Mouse (Mus musculus) hindbrain, embryonic 16.5 days (tissue): ENCODE data around the gene Itsn2. TPM values are rescaled to one million over a fixed set of nuclear protein-coding genes. Genes with fewer than 3 reads are reported as not detected.
"Not testable (repeated sequence)": the region's sequence is repeated elsewhere in the genome, so short reads cannot be mapped to it uniquely, and the experiment has no call there.

ENCODE experiments used
- ATAC-seq: fragments of 200-750 bp; cut with Nextera tagmentation; 2 replicates; pipeline ENCODE4 v1.8.0; 2017; ENCODE audit warnings: moderate TSS enrichment, moderate library complexity
- H3K27ac ChIP-seq: fragments of 300-500 bp; sonication (generic); 2 replicates; pipeline ENCODE4 v1.5.1; 2014; ENCODE audit warnings: low read depth, mild to moderate bottlenecking, control low read depth, low read length, moderate library complexity
- H3K27me3 ChIP-seq: fragments of 300-500 bp; sonication (generic); replicated peaks from 2 replicates; pipeline ENCODE4 v1.6.1; 2014; ENCODE audit warnings: low read length; ENCODE audit not compliant: control insufficient read depth, insufficient read depth
- H3K36me3 ChIP-seq: fragments of 300-500 bp; sonication (generic); 2 replicates; pipeline ENCODE4 v1.6.1; 2014; ENCODE audit warnings: mild to moderate bottlenecking, low read length, moderate library complexity, mixed read lengths; ENCODE audit not compliant: control insufficient read depth, insufficient read depth
- H3K4me1 ChIP-seq: fragments of 300-500 bp; sonication (generic); 2 replicates; pipeline ENCODE4 v1.6.1; 2014; ENCODE audit warnings: low read depth, low read length; ENCODE audit not compliant: control insufficient read depth, insufficient read depth
- H3K4me2 ChIP-seq: fragments of 300-500 bp; sonication (generic); 2 replicates; pipeline ENCODE4 v1.6.1; 2014; ENCODE audit warnings: mild to moderate bottlenecking, low read length, control low read depth, moderate library complexity
- H3K4me3 ChIP-seq: fragments of 300-500 bp; sonication (generic); 2 replicates; pipeline ENCODE4 v1.5.1; 2014; ENCODE audit warnings: mild to moderate bottlenecking, low read length, control low read depth, moderate library complexity
- H3K9ac ChIP-seq: fragments of 300-500 bp; sonication (generic); 2 replicates; pipeline ENCODE4 v1.6.1; 2014; ENCODE audit warnings: low read depth, mild to moderate bottlenecking, control low read depth, low read length, moderate library complexity
- H3K9me3 ChIP-seq: fragments of 300-500 bp; sonication (generic); 2 replicates; pipeline ENCODE4 v1.6.1; 2014; ENCODE audit warnings: mild to moderate bottlenecking, low read length, moderate library complexity; ENCODE audit not compliant: control insufficient read depth
- WGBS: fragments of 180-500 bp; shearing (Covaris S2); extraction: QIAGEN DNeasy Blood & Tissue Kit; methylation state at CpG from one replicate; pipeline ENCODE4 v1.1.7; 2014; 5-methylcytosine and 5-hydroxymethylcytosine counted together
- polyA plus RNA-seq: library from polyadenylated mRNA; unstranded; fragments of >200 nt; fragmentation: Nextera tagmentation; extraction: Ambion mirVana; gene quantifications from 2 replicates; pipeline ENCODE4 v1.2.1, GENCODE M21; 2015

Gene Itsn2
- polyA plus RNA-seq: 22.0 and 24.4 TPM in 2 replicates

- Histone ChIP-seq H3K27ac (peak within 1 kb of the TSS; percentile 77), H3K4me1 (peaks cover 5% of the 10 kb centered on the region), H3K36me3 (no peaks in the 10 kb centered on the region), H3K9ac (peak within 1 kb of the TSS; percentile 89), H3K27me3 (no peaks in the 10 kb centered on the region), H3K9me3 (no peaks in the 10 kb centered on the region), H3K4me3 (peak within 1 kb of the TSS; percentile 97), H3K4me2 (peak within 1 kb of the TSS; percentile 87)
- WGBS: under 1% methylated on average over 41 of the region's 49 CpGs
- peak; percentile 88 for ATAC-seq
Observed at GRCm38 (mm10) chr12:4592541-4593165, at the start of gene Itsn2, which contains the start of gene Gm3625. TSS of gene Itsn2 (plus strand) at chr12:4592638. TSS of gene Gm3625 (minus strand) at chr12:4592927.

- WGBS: 92% methylated on average over 5 of the region's 5 CpGs
- ATAC-seq: no peak
- H3K36me3 ChIP-seq: no peaks in the 10 kb centered on the region
Observed at GRCm38 (mm10) chr12:4544400-4544919, 48.0 kb upstream of the Itsn2 start.

GRCm38 (mm10) chr12:4545425-4545824 is 47.0 kb upstream of the Itsn2 start:
- no peak overlapping the region for H3K9ac ChIP-seq
- no peaks in the 10 kb centered on the region for H3K27me3 ChIP-seq
- no peak for ATAC-seq
- peaks cover 2% of the 10 kb centered on the region for H3K4me1 ChIP-seq
- H3K4me3 ChIP-seq: no peak overlapping the region
- H3K27ac ChIP-seq: no peak overlapping the region
- H3K9me3 ChIP-seq: no peaks in the 10 kb centered on the region
- H3K36me3 ChIP-seq: no peaks in the 10 kb centered on the region
- no peak overlapping the region for H3K4me2 ChIP-seq

More at GRCm38 (mm10) chr12:4544400-4544919, 48.0 kb upstream of the Itsn2 start:
- H3K4me1 ChIP-seq: peaks cover 2% of the 10 kb centered on the region
- no peak overlapping the region for H3K9ac ChIP-seq
- H3K27me3 ChIP-seq: no peaks in the 10 kb centered on the region
- H3K9me3 ChIP-seq: no peaks in the 10 kb centered on the region
- H3K4me2 ChIP-seq: no peak overlapping the region
- no peak overlapping the region for H3K27ac ChIP-seq
- H3K4me3 ChIP-seq: no peak overlapping the region

- Histone ChIP-seq H3K4me3 (no peak overlapping the region), H3K36me3 (no peaks in the 10 kb centered on the region), H3K27me3 (no peaks in the 10 kb centered on the region), H3K4me1 (peaks cover 2% of the 10 kb centered on the region), H3K9me3 (no peaks in the 10 kb centered on the region), H3K4me2 (no peak overlapping the region), H3K27ac (no peak overlapping the region), H3K9ac (no peak overlapping the region)
- ATAC-seq: no peak
- WGBS: 56% methylated on average over 5 of the region's 5 CpGs
Observed at GRCm38 (mm10) chr12:4546491-4546890, 45.9 kb upstream of the Itsn2 start.

GRCm38 (mm10) chr12:4547557-4547956 is 44.9 kb upstream of the Itsn2 start:
- Histone ChIP-seq H3K9ac (no peak overlapping the region), H3K4me3 (no peak overlapping the region), H3K27ac (no peak overlapping the region), H3K27me3 (no peaks in the 10 kb centered on the region), H3K4me2 (no peak overlapping the region), H3K4me1 (peaks cover 2% of the 10 kb centered on the region), H3K36me3 (no peaks in the 10 kb centered on the region), H3K9me3 (no peaks in the 10 kb centered on the region)
- WGBS: 47% methylated on average over 14 of the region's 14 CpGs
- ATAC-seq: no peak

GRCm38 (mm10) chr12:4548053-4549013 is 44.1 kb upstream of the Itsn2 start:
- 0 out of 2 replicates have a peak overlapping the region, but pooled peaks have one; percentile 2 for H3K9ac ChIP-seq
- peak; percentile 90 for ATAC-seq
- H3K4me2 ChIP-seq: peak overlapping the region; percentile 52
- 16% methylated on average over 18 of the region's 18 CpGs for WGBS
- H3K27me3 ChIP-seq: no peaks in the 10 kb centered on the region
- peak overlapping the region; percentile 7 for H3K4me3 ChIP-seq
- H3K27ac ChIP-seq: no peak overlapping the region
- H3K4me1 ChIP-seq: peaks cover 2% of the 10 kb centered on the region
- H3K9me3 ChIP-seq: no peaks in the 10 kb centered on the region
- H3K36me3 ChIP-seq: no peaks in the 10 kb centered on the region

- not testable (repeated sequence) for H3K36me3 ChIP-seq, H3K4me3 ChIP-seq, H3K4me1 ChIP-seq, H3K9ac ChIP-seq, H3K4me2 ChIP-seq, H3K27ac ChIP-seq, H3K27me3 ChIP-seq, H3K9me3 ChIP-seq, ATAC-seq
- WGBS: 94% methylated on average over 3 of the region's 3 CpGs
Observed at GRCm38 (mm10) chr12:4553704-4554103, 38.7 kb upstream of the Itsn2 start.

- no peak for ATAC-seq
- no peak overlapping the region for H3K27ac ChIP-seq
- WGBS: 78% methylated on average over 5 of the region's 6 CpGs
- no peaks in the 10 kb centered on the region for H3K36me3 ChIP-seq
- H3K9ac ChIP-seq: no peak overlapping the region
- H3K4me2 ChIP-seq: no peak overlapping the region
- no peak overlapping the region for H3K4me3 ChIP-seq
- H3K4me1 ChIP-seq: no peaks in the 10 kb centered on the region
- no peaks in the 10 kb centered on the region for H3K27me3 ChIP-seq
- no peaks in the 10 kb centered on the region for H3K9me3 ChIP-seq
Observed at GRCm38 (mm10) chr12:4555451-4555850, 37.0 kb upstream of the Itsn2 start.

GRCm38 (mm10) chr12:4556891-4557290 is 35.5 kb upstream of the Itsn2 start:
- WGBS: 83% methylated on average over 9 of the region's 9 CpGs
- H3K4me2 ChIP-seq: no peak overlapping the region
- H3K9ac ChIP-seq: no peak overlapping the region
- H3K9me3 ChIP-seq: no peaks in the 10 kb centered on the region
- H3K27me3 ChIP-seq: no peaks in the 10 kb centered on the region
- H3K4me3 ChIP-seq: no peak overlapping the region
- ATAC-seq: no peak
- no peak overlapping the region for H3K27ac ChIP-seq
- H3K4me1 ChIP-seq: no peaks in the 10 kb centered on the region
- H3K36me3 ChIP-seq: no peaks in the 10 kb centered on the region
